Mouse (Mus musculus) limb, embryonic 14.5 days (tissue): ENCODE results near the gene Adamts14. TPM values are rescaled to one million over a fixed set of nuclear protein-coding genes. Genes with fewer than 3 reads are reported as not detected.

Experiments
- ATAC-seq: fragments of 200-750 bp; cut with Nextera tagmentation; 2 replicates; pipeline ENCODE4 v1.8.0; 2017; ENCODE audit warnings: low read depth, moderate number of reproducible peaks, moderate TSS enrichment; ENCODE audit not compliant: low FRiP score
- DNase-seq: peaks from one replicate; pipeline ENCODE4 v3.0.0-alpha.2; 2015; ENCODE audit warnings: low spot score
- H3K27ac ChIP-seq: fragments of 300-500 bp; sonication (generic); replicated peaks from 2 replicates; pipeline ENCODE4 v1.5.1; 2014; ENCODE audit warnings: low read depth, mild to moderate bottlenecking, low read length, moderate library complexity, mixed read lengths
- H3K27me3 ChIP-seq: fragments of 300-500 bp; sonication (generic); 2 replicates; pipeline ENCODE4 v1.6.1; 2014; ENCODE audit warnings: low read length, mixed read lengths; ENCODE audit not compliant: control insufficient read depth, insufficient read depth
- H3K36me3 ChIP-seq: fragments of 300-500 bp; sonication (generic); 2 replicates; pipeline ENCODE4 v1.6.1; 2014; ENCODE audit warnings: mild to moderate bottlenecking, low read length, moderate library complexity, mixed read lengths; ENCODE audit not compliant: control insufficient read depth, insufficient read depth
- H3K4me1 ChIP-seq: fragments of 300-500 bp; sonication (generic); 2 replicates; pipeline ENCODE4 v1.6.1; 2014; ENCODE audit warnings: antibody characterized with exemption, low read length, mixed read lengths; ENCODE audit not compliant: control insufficient read depth, insufficient read depth
- H3K4me2 ChIP-seq: fragments of 300-500 bp; sonication (generic); replicated peaks from 2 replicates; pipeline ENCODE4 v1.6.1; 2014; ENCODE audit warnings: low read depth, mild to moderate bottlenecking, low read length, moderate library complexity; ENCODE audit not compliant: severe bottlenecking
- H3K4me3 ChIP-seq: fragments of 300-500 bp; sonication (generic); replicated peaks from 2 replicates; pipeline ENCODE4 v1.5.1; 2014; ENCODE audit warnings: low read length
- H3K9ac ChIP-seq: fragments of 300-500 bp; sonication (generic); 2 replicates; pipeline ENCODE4 v1.6.1; 2014; ENCODE audit warnings: mild to moderate bottlenecking, low read depth, low read length, moderate library complexity; ENCODE audit not compliant: severe bottlenecking
- H3K9me3 ChIP-seq: fragments of 300-500 bp; sonication (generic); 2 replicates; pipeline ENCODE4 v1.6.1; 2016; ENCODE audit warnings: low read length; ENCODE audit not compliant: control insufficient read depth
- POLR2A ChIP-seq: fragments of 200-500 bp; IDR thresholded peaks from 2 replicates; pipeline ENCODE4 v1.8.0; 2012; ENCODE audit warnings: inconsistent platforms, mild to moderate bottlenecking, moderate library complexity, borderline replicate concordance; ENCODE audit not compliant: insufficient read depth, insufficient read length; ENCODE audit errors: extremely low read depth
- WGBS: fragments of 180-500 bp; shearing (Covaris S2); extraction: QIAGEN DNeasy Blood & Tissue Kit; methylation state at CpG from one replicate; pipeline ENCODE4 v1.1.7; 2014; 5-methylcytosine and 5-hydroxymethylcytosine counted together
- polyA plus RNA-seq, 2 experiments: library from polyadenylated mRNA; depleted of rRNA in 1 of 2; stranded (reverse) in 1 of 2; unstranded in 1 of 2; fragments of >200 nt; fragmentation: Nextera tagmentation in 1 of 2; extraction: Ambion mirVana in 1 of 2; gene quantifications; 2 replicates each; pipeline versions ENCODE4 v1.2.1 to v1.2.3; 2012 to 2014

Adamts14 gene
- polyA plus RNA-seq, 2 experiments = 5.1 to 11.1 TPM

DNA sequence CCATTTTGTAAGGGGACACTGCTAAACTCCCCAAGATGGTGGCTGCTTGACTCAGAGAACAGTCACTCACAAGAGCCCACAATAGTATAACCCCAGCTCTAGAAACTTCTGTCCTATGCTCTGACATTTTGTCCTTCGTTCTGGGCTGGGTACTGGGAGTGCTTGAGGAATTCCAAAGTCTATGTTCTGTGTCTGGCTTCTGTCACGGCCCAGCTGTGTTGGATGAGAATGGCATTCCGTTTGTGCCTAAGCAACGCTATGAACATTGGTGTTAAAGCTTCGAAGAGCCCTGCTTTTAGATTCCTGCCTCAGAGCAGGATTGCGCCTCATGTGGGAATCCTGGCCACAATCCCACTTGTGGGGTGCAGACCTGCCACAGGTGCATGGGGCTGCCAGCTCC, 38.9 kb upstream of the Adamts14 start:
- Histone ChIP-seq H3K27ac (no peak overlapping the region), H3K4me1 (peaks cover 11% of the 10 kb centered on the region; the same call in 1 of the 2 replicates), H3K27me3 (no peaks in the 10 kb centered on the region), H3K9ac (no peak overlapping the region), H3K4me3 (no peak overlapping the region), H3K4me2 (no peak overlapping the region), H3K36me3 (no peaks in the 10 kb centered on the region), H3K9me3 (no peaks in the 10 kb centered on the region)
- no peak for TF ChIP-seq POLR2A
- WGBS = 55% methylated on average over 6 of the region's 6 CpGs
- no peak for DNase-seq
- 0 out of 2 replicates have a peak, but pooled peaks have one; percentile 5 for ATAC-seq

DNA sequence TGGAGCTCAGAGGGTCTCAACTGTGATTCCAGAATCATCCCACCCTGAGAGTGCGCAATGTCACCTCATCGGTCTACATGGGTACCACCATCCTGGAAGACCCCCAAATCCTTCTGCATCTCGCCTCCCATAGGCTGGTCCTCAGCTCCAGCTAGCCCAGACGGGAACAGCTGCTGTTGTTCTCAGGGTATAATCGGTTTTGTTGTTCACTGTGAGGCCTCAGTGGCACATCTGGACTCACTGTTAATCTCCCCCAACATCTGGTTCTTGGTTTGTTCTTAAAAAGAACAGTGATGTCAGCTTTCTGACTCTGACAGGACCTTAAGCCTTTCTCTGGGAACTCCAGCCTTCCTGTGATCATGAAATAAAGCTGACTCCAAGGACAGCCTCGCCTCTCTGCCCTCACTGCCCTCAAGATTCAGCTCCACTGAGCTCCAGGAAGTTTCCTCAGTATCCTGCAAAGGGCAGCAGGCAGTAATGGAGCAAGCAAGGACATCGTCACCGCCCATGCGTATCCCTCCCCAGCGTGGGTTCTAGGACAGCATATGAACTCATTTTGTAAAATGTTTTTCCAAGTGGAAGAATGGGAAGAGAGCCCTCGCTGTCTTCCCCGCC, 35.6 kb upstream of the Adamts14 start:
- peak; percentile 75; the same call in 1 of the 2 replicates for ATAC-seq
- peaks cover 11% of the 10 kb centered on the region; the same call in 1 of the 2 replicates for H3K4me1 ChIP-seq
- peak; percentile 54 for DNase-seq
- no peak overlapping the region for H3K4me3 ChIP-seq
- no peaks in the 10 kb centered on the region for H3K9me3 ChIP-seq
- H3K27me3 ChIP-seq = no peaks in the 10 kb centered on the region
- TF ChIP-seq POLR2A = no peak
- H3K36me3 ChIP-seq = no peaks in the 10 kb centered on the region
- peak overlapping the region; percentile 26; the same call in 1 of the 2 replicates for H3K27ac ChIP-seq
- WGBS = 42% methylated on average over 12 of the region's 12 CpGs
- H3K4me2 ChIP-seq = no peak overlapping the region
- no peak overlapping the region for H3K9ac ChIP-seq

DNA sequence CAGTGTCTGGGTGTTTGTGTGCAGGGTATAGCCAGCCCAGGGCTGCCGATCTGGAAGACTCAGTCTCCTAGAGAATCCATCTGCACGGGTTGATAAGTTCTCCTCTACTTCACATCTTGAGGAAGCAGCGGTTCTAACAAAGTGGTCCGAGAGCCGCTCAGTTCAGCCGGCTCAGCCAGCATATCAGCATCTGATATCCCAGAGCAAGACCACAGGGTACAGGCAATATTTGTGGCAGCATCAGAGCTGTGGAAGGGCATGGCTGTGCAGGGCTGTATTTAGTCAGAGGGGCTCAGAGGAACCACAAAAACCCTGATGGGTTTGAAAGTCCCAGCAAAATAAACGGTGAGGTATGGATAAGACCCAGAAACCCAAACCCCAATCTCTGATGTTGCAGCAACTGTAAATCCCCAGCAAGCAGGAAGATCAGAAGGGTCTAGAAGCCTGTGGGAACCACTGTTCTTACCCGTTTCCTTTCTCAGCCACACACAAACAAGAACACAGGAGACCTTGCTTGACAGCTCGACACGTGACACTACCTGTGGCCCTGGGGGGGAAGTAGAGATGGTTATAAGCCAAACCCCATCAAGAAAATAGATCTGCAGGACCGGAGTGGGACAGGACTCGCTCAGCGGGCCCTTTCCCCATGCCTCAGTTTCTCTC, 32.8 kb upstream of the Adamts14 start:
- Histone ChIP-seq H3K4me1 (peaks cover 6% of the 10 kb centered on the region; the same call in 1 of the 2 replicates), H3K27me3 (no peaks in the 10 kb centered on the region), H3K9me3 (no peaks in the 10 kb centered on the region), H3K4me2 (no peak overlapping the region), H3K4me3 (no peak overlapping the region), H3K27ac (no peak overlapping the region), H3K36me3 (no peaks in the 10 kb centered on the region), H3K9ac (no peak overlapping the region)
- no peak for DNase-seq
- 82% methylated on average over 13 of the region's 13 CpGs for WGBS
- TF ChIP-seq POLR2A = no peak
- no peak for ATAC-seq

DNA sequence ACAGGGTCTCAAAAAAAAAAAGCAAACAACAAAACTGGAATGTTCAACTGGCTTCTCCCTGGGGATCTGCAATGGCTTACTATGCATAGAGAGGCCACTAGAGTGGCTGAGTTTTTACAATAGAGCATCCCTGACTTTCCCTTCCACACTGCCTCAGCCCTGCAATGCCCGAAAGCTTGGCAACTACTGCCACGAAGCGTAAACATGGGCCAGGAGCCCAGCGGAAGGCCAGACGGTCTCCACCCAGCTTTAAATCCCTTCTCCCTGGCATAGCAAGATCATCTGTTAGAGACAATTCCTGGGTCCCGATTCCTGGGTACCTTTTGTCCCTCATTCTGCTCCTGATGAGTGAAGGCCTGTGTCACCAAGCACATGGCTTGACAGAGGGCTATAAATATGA, 30.8 kb upstream of the Adamts14 start:
- TF ChIP-seq POLR2A = no peak
- Histone ChIP-seq H3K4me3 (no peak overlapping the region), H3K27me3 (no peaks in the 10 kb centered on the region), H3K4me2 (no peak overlapping the region), H3K27ac (no peak overlapping the region), H3K9ac (no peak overlapping the region), H3K4me1 (peaks cover 6% of the 10 kb centered on the region; the same call in 1 of the 2 replicates), H3K9me3 (no peaks in the 10 kb centered on the region), H3K36me3 (no peaks in the 10 kb centered on the region)
- no peak for DNase-seq
- WGBS = 89% methylated on average over 6 of the region's 6 CpGs
- ATAC-seq = no peak

GRCm38 (mm10) chr10:61300996-61301395, 27.8 kb upstream of the Adamts14 start:
- no peak for ATAC-seq
- no peaks in the 10 kb centered on the region for H3K27me3 ChIP-seq
- WGBS = 49% methylated on average over 3 of the region's 3 CpGs

More at GRCm38 (mm10) chr10:61300996-61301395, 27.8 kb upstream of the Adamts14 start:
- Histone ChIP-seq H3K9ac (no peak overlapping the region), H3K4me2 (no peak overlapping the region), H3K4me1 (no peaks in the 10 kb centered on the region), H3K9me3 (no peaks in the 10 kb centered on the region), H3K27ac (no peak overlapping the region), H3K4me3 (no peak overlapping the region), H3K36me3 (no peaks in the 10 kb centered on the region)
- no peak for DNase-seq
- TF ChIP-seq POLR2A = no peak
